Mouse (Mus musculus) NIH3T3 (cell line): Measurements from ENCODE around the gene Tdpoz2.
A peak's percentile ranks its signal among the peaks of the same experiment; 100 is the strongest.
"Not testable (repeated sequence)": the region's sequence is repeated elsewhere in the genome, so short reads cannot be mapped to it uniquely, and the experiment has no call there.

Experiments
- DNase-seq: peaks from one replicate; pipeline ENCODE4 v3.0.0-alpha.2; 2012; ENCODE audit warnings: low read depth

Gene Tdpoz2

GRCm38 (mm10) chr3:93652586-93652985, at the start of gene Tdpoz2:
Gene Tdpoz2 (minus strand): TSS chr3:93652686.
- no peak for DNase-seq

- not testable (repeated sequence) for DNase-seq
Observed at GRCm38 (mm10) chr3:93692970-93693369, 40.5 kb upstream of the Tdpoz2 start, which contains the start of gene Gm37596. Gene Gm37596 (minus strand): TSS chr3:93693070.

- DNase-seq, result not testable (repeated sequence)
Observed at GRCm38 (mm10) chr3:93676210-93676609, 23.7 kb upstream of the Tdpoz2 start, which contains the start of gene Tdpoz1. Gene Tdpoz1 (minus strand): TSS chr3:93676310.

GRCm38 (mm10) chr3:93670805-93671503, 18.5 kb upstream of the Tdpoz2 start:
- DNase-seq, result not testable (repeated sequence)

GRCm38 (mm10) chr3:93654260-93654659, 1.8 kb upstream of the Tdpoz2 start:
- no peak for DNase-seq

GRCm38 (mm10) chr3:93630917-93631714, 21.4 kb downstream of the Tdpoz2 start:
- not testable (repeated sequence) for DNase-seq

- DNase-seq, result peak; percentile 78
Observed at GRCm38 (mm10) chr3:93608970-93609369, 43.5 kb downstream of the Tdpoz2 start.

- no peak for DNase-seq
Observed at GRCm38 (mm10) chr3:93601903-93602302, 50.6 kb downstream of the Tdpoz2 start.
